Mouse (Mus musculus): Measurements from ENCODE around the gene Sntb2. TPM values are rescaled to one million over a fixed set of nuclear protein-coding genes. Genes with fewer than 3 reads are reported as not detected.

Gene Sntb2
- polyA plus RNA-seq, 1 experiment from 2014 or later = 21.6 TPM

DNA sequence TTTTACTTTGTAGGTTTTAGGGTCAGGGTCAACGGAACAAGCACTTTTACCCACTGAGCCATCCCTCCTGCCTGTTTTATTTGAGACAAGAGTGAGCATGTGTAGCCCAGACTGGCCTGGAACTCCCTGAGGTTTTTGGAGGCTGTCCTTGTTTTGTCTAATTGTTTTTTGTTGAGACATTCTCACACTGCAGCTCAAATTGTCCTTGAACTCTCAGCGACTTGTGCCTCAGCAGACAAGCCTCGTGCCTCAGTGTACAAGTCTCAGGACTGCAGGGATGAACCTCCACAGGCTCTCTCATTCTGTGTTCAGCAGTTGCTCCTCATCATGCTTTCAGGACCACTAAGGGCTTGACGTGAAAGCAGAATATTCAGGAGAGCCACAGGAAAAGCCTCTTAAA is 16.2 kb downstream of the Sntb2 start:
- H3K27me3 ChIP-seq (ENCODE audit: control insufficient read depth, insufficient read depth, low read length) = no peaks in the 10 kb centered on the region
- no peak overlapping the region; the same call in 1 of the 2 replicates for H3K27ac ChIP-seq (ENCODE audit: low read length)
- no peak overlapping the region for H3K4me2 ChIP-seq (replicated peaks; ENCODE audit: low read depth, low read length)
- H3K36me3 ChIP-seq (ENCODE audit: control insufficient read depth, insufficient read depth, low read length) = no peaks in the 10 kb centered on the region
- no peak overlapping the region for H3K4me3 ChIP-seq (ENCODE audit: low read depth, low read length)
- no peak overlapping the region for H3K9ac ChIP-seq (replicated peaks; ENCODE audit: low read depth, low read length)
- 59% methylated on average over 4 of the region's 4 CpGs for WGBS
- no peaks in the 10 kb centered on the region for H3K9me3 ChIP-seq (ENCODE audit: control insufficient read depth, low read depth, low read length)
- no peak for ATAC-seq (ENCODE audit: insufficient number of reproducible peaks, insufficient read depth, low FRiP score, low read depth)
- H3K4me1 ChIP-seq (ENCODE audit: control insufficient read depth, insufficient read depth, low read length) = 0 out of 2 replicates have a peak, but pooled peaks cover 4% of the 10 kb centered on the region

DNA sequence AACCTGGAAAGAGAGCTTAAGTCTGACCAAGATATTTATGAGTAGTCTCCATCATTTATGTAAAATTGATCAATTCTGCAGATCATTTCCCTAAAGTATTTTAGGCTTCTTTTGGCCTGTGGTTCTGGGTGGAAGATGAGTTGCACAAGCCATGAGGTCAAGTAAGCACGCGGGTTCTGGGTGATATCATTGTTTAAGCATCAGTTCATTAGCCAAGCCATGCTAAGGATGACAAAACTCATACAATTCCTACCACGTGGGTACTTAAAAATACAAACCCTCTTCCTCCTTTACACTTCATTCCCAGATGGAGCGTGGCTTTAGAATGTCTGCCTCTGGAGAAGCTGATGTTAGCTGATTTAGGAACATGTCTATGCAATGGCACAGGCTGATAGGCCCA is 18.0 kb downstream of the Sntb2 start:
- ATAC-seq (ENCODE audit: insufficient number of reproducible peaks, insufficient read depth, low FRiP score, low read depth) = no peak
- H3K4me2 ChIP-seq (replicated peaks; ENCODE audit: low read depth, low read length) = no peak overlapping the region
- no peak overlapping the region for H3K27ac ChIP-seq (ENCODE audit: low read length)
- H3K36me3 ChIP-seq (ENCODE audit: control insufficient read depth, insufficient read depth, low read length) = no peaks in the 10 kb centered on the region
- H3K4me3 ChIP-seq (ENCODE audit: low read depth, low read length) = no peak overlapping the region
- no peaks in the 10 kb centered on the region for H3K9me3 ChIP-seq (ENCODE audit: control insufficient read depth, low read depth, low read length)
- no peaks in the 10 kb centered on the region for H3K27me3 ChIP-seq (ENCODE audit: control insufficient read depth, insufficient read depth, low read length)
- 72% methylated on average over 4 of the region's 4 CpGs for WGBS
- H3K4me1 ChIP-seq (ENCODE audit: control insufficient read depth, insufficient read depth, low read length) = 0 out of 2 replicates have a peak, but pooled peaks cover 4% of the 10 kb centered on the region
- H3K9ac ChIP-seq (replicated peaks; ENCODE audit: low read depth, low read length) = no peak overlapping the region

DNA sequence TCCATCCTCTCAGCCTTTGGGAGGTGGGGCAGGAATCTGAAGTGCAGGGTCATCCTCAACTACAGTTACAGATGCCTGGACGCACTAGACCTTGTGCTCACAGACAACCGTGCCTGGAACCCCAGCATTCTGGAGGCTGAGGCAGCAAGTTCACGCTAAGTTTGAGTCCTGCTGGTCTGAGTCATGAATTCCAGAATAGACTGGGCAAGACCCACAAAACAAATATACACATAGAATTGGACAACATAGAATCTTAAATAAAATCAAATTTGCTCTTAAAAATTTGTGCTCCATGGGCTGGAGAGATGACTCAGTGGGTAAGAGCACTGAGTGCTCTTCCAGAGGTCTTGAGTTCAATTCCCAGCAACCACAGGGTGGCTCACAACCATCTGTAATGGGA is 21.5 kb downstream of the Sntb2 start:
- Histone ChIP-seq H3K4me3 (ENCODE audit: low read depth, low read length) (no peak overlapping the region), H3K27me3 (ENCODE audit: control insufficient read depth, insufficient read depth, low read length) (no peaks in the 10 kb centered on the region), H3K4me2 (replicated peaks; ENCODE audit: low read depth, low read length) (no peak overlapping the region), H3K9ac (replicated peaks; ENCODE audit: low read depth, low read length) (no peak overlapping the region), H3K36me3 (ENCODE audit: control insufficient read depth, insufficient read depth, low read length) (no peaks in the 10 kb centered on the region), H3K4me1 (ENCODE audit: control insufficient read depth, insufficient read depth, low read length) (0 out of 2 replicates have a peak, but pooled peaks cover 4% of the 10 kb centered on the region), H3K27ac (ENCODE audit: low read length) (no peak overlapping the region), H3K9me3 (ENCODE audit: control insufficient read depth, low read depth, low read length) (no peaks in the 10 kb centered on the region)
- 84% methylated on average over 3 of the region's 3 CpGs for WGBS
- no peak for ATAC-seq (ENCODE audit: insufficient number of reproducible peaks, insufficient read depth, low FRiP score, low read depth)

DNA sequence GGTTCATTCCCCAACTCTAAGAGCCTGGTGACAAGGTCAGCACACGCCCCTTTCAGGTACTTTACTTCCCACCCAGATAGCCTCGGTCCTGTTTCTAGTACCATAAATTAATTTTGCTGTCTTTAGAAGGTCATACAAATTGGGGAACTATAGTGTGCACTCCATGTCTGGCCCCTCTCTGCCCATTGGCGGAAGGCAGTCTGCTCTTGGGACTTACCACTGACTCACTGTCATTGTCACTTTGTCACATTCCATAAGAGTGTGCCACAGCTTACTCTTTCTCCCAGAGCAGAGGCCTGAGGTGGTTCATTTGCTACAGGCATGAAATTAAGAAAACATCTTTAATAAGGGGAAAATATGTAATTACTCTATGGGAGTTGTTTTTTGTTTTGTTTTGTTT is 22.7 kb downstream of the Sntb2 start:
- no peak for ATAC-seq (ENCODE audit: insufficient number of reproducible peaks, insufficient read depth, low FRiP score, low read depth)
- Histone ChIP-seq H3K9me3 (ENCODE audit: control insufficient read depth, low read depth, low read length) (no peaks in the 10 kb centered on the region), H3K4me1 (ENCODE audit: control insufficient read depth, insufficient read depth, low read length) (0 out of 2 replicates have a peak, but pooled peaks cover 4% of the 10 kb centered on the region), H3K27me3 (ENCODE audit: control insufficient read depth, insufficient read depth, low read length) (no peaks in the 10 kb centered on the region), H3K9ac (replicated peaks; ENCODE audit: low read depth, low read length) (no peak overlapping the region), H3K36me3 (ENCODE audit: control insufficient read depth, insufficient read depth, low read length) (no peaks in the 10 kb centered on the region), H3K27ac (ENCODE audit: low read length) (no peak overlapping the region), H3K4me2 (replicated peaks; ENCODE audit: low read depth, low read length) (no peak overlapping the region), H3K4me3 (ENCODE audit: low read depth, low read length) (no peak overlapping the region)
- 81% methylated on average over 3 of the region's 3 CpGs for WGBS

DNA sequence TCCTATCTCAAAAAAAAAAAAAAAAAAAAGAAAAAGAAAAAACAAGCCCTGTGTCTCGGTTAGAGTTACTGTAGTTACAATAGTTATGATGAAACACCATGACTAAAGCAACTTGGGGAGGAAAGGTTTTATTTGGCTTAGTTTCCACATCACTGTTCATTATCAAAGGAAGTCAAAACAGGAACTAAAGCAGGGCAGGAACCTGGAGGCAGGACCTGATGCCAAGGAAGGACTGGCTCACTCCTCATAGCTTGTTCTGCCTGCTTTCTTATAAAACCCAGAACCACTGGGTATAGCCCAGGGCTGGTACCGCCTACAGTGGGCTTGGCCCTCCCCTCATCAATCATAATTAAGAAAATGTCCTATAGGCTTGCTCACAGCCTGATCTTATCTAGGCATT is 24.1 kb downstream of the Sntb2 start:
- Histone ChIP-seq H3K4me1 (ENCODE audit: control insufficient read depth, insufficient read depth, low read length) (no peaks in the 10 kb centered on the region), H3K4me2 (replicated peaks; ENCODE audit: low read depth, low read length) (no peak overlapping the region), H3K36me3 (ENCODE audit: control insufficient read depth, insufficient read depth, low read length) (no peaks in the 10 kb centered on the region), H3K27ac (ENCODE audit: low read length) (no peak overlapping the region), H3K27me3 (ENCODE audit: control insufficient read depth, insufficient read depth, low read length) (no peaks in the 10 kb centered on the region), H3K9ac (replicated peaks; ENCODE audit: low read depth, low read length) (no peak overlapping the region), H3K4me3 (ENCODE audit: low read depth, low read length) (no peak overlapping the region), H3K9me3 (ENCODE audit: control insufficient read depth, low read depth, low read length) (no peaks in the 10 kb centered on the region)
- WGBS = 89% methylated on average over 2 of the region's 2 CpGs
- no peak for ATAC-seq (ENCODE audit: insufficient number of reproducible peaks, insufficient read depth, low FRiP score, low read depth)

DNA sequence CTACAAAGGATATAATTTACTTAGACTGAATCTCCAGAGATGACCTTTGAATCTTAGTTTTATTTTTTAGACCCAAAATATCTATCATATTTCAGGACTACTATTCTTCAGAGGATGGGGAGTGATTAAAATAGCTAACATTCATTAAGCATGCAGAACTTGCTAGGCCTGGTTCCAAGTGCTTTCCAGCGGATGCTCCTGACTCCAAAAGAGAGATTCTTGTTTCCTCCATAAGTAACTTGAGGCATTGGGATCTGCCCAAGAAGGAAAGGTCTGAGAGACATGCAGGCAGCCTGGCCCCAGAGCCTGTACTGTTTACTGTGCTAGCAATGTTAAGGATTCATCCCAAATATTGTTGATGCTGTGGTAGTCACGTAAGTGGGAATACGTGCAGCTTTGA is 26.8 kb downstream of the Sntb2 start:
- Histone ChIP-seq H3K9ac (replicated peaks; ENCODE audit: low read depth, low read length) (no peak overlapping the region), H3K27ac (ENCODE audit: low read length) (no peak overlapping the region), H3K4me2 (replicated peaks; ENCODE audit: low read depth, low read length) (no peak overlapping the region), H3K9me3 (ENCODE audit: control insufficient read depth, low read depth, low read length) (no peaks in the 10 kb centered on the region), H3K36me3 (ENCODE audit: control insufficient read depth, insufficient read depth, low read length) (no peaks in the 10 kb centered on the region), H3K27me3 (ENCODE audit: control insufficient read depth, insufficient read depth, low read length) (no peaks in the 10 kb centered on the region), H3K4me3 (ENCODE audit: low read depth, low read length) (no peak overlapping the region), H3K4me1 (ENCODE audit: control insufficient read depth, insufficient read depth, low read length) (no peaks in the 10 kb centered on the region)
- no peak for ATAC-seq (ENCODE audit: insufficient number of reproducible peaks, insufficient read depth, low FRiP score, low read depth)
- WGBS = 78% methylated on average over 3 of the region's 3 CpGs

DNA sequence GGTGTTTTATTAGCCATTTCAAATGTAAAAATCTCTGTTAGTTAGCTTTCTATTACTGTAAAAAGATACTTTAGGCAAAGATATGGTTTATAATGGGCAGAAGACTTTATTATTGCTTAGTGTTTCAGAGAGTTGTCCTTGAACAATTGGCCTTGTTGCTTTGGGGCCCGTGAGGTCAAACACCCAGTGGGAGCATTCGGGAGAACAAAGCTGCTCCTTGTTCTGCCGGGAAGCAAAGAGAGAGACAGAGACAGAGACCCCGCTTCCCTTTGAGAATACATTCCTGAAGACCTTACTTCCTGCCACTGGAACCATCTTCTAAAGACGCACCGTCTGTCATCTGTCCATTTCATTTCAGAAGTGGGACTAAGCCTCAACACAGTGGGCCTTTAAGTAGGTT is 27.8 kb downstream of the Sntb2 start:
- no peaks in the 10 kb centered on the region for H3K36me3 ChIP-seq (ENCODE audit: control insufficient read depth, insufficient read depth, low read length)
- H3K4me3 ChIP-seq (ENCODE audit: low read depth, low read length) = no peak overlapping the region
- WGBS = 74% methylated on average over 6 of the region's 6 CpGs
- H3K9ac ChIP-seq (replicated peaks; ENCODE audit: low read depth, low read length) = no peak overlapping the region
- no peak for ATAC-seq (ENCODE audit: insufficient number of reproducible peaks, insufficient read depth, low FRiP score, low read depth)
- no peaks in the 10 kb centered on the region for H3K4me1 ChIP-seq (ENCODE audit: control insufficient read depth, insufficient read depth, low read length)
- no peaks in the 10 kb centered on the region for H3K27me3 ChIP-seq (ENCODE audit: control insufficient read depth, insufficient read depth, low read length)
- no peak overlapping the region for H3K27ac ChIP-seq (ENCODE audit: low read length)
- H3K4me2 ChIP-seq (replicated peaks; ENCODE audit: low read depth, low read length) = no peak overlapping the region
- H3K9me3 ChIP-seq (ENCODE audit: control insufficient read depth, low read depth, low read length) = no peaks in the 10 kb centered on the region

DNA sequence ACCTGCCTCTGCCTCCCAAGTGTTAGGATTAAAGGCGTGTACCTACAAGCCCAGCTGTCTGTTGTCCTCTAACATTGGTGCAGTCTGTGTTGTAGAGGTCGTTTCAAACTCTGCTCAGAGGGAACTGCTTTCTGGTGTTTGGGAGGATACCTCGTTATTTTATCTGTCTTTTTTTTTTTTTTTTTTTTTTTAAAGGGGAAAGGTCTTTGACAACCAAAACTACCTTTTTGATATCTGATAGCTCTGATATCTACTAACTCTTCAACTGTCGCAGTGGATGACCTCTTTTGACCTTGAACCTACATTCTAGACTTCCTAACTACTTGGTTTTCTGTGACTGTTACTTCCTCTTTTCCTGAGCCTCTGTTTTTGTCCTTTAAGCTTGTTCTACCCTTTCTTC is 29.0 kb downstream of the Sntb2 start:
- H3K36me3 ChIP-seq (ENCODE audit: control insufficient read depth, insufficient read depth, low read length) = no peaks in the 10 kb centered on the region
- no peaks in the 10 kb centered on the region for H3K27me3 ChIP-seq (ENCODE audit: control insufficient read depth, insufficient read depth, low read length)
- no peaks in the 10 kb centered on the region for H3K4me1 ChIP-seq (ENCODE audit: control insufficient read depth, insufficient read depth, low read length)
- H3K27ac ChIP-seq (ENCODE audit: low read length) = no peak overlapping the region
- no peak overlapping the region for H3K4me2 ChIP-seq (replicated peaks; ENCODE audit: low read depth, low read length)
- ATAC-seq (ENCODE audit: insufficient number of reproducible peaks, insufficient read depth, low FRiP score, low read depth) = no peak
- H3K4me3 ChIP-seq (ENCODE audit: low read depth, low read length) = no peak overlapping the region
- WGBS = 57% methylated on average over 4 of the region's 4 CpGs
- H3K9me3 ChIP-seq (ENCODE audit: control insufficient read depth, low read depth, low read length) = no peaks in the 10 kb centered on the region
- H3K9ac ChIP-seq (replicated peaks; ENCODE audit: low read depth, low read length) = no peak overlapping the region

DNA sequence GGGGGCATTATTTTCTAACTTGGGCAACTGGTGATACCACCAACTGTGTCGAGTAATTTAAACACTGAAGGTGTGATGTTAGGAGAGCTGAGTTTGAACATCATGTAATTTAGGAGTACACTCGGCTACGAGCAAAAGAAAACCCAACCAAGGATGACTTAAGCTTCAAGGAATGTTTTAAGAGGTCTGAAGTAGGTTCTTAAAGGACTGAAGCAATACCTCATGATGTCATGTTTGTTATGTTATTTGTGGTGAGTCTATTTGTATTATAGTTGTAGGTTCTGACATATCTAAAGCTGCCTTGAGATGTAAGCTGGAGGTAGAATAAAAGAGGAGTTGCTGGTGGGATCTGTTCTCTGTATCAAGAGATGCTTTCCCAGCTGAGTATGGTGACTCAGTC is 34.4 kb downstream of the Sntb2 start:
- ATAC-seq (ENCODE audit: insufficient number of reproducible peaks, insufficient read depth, low FRiP score, low read depth) = no peak
- Histone ChIP-seq H3K27me3 (ENCODE audit: control insufficient read depth, insufficient read depth, low read length) (no peaks in the 10 kb centered on the region), H3K4me3 (ENCODE audit: low read depth, low read length) (no peak overlapping the region), H3K9me3 (ENCODE audit: control insufficient read depth, low read depth, low read length) (no peaks in the 10 kb centered on the region), H3K4me1 (ENCODE audit: control insufficient read depth, insufficient read depth, low read length) (0 out of 2 replicates have a peak, but pooled peaks cover 3% of the 10 kb centered on the region), H3K36me3 (ENCODE audit: control insufficient read depth, insufficient read depth, low read length) (no peaks in the 10 kb centered on the region), H3K4me2 (replicated peaks; ENCODE audit: low read depth, low read length) (no peak overlapping the region), H3K9ac (replicated peaks; ENCODE audit: low read depth, low read length) (no peak overlapping the region), H3K27ac (ENCODE audit: low read length) (no peak overlapping the region)
- WGBS = 65% methylated on average over 3 of the region's 3 CpGs

All from stomach, embryonic 14.5 days (tissue).